ENCODE assay signal across 8 mouse cellular contexts in the genomic region with DNA sequence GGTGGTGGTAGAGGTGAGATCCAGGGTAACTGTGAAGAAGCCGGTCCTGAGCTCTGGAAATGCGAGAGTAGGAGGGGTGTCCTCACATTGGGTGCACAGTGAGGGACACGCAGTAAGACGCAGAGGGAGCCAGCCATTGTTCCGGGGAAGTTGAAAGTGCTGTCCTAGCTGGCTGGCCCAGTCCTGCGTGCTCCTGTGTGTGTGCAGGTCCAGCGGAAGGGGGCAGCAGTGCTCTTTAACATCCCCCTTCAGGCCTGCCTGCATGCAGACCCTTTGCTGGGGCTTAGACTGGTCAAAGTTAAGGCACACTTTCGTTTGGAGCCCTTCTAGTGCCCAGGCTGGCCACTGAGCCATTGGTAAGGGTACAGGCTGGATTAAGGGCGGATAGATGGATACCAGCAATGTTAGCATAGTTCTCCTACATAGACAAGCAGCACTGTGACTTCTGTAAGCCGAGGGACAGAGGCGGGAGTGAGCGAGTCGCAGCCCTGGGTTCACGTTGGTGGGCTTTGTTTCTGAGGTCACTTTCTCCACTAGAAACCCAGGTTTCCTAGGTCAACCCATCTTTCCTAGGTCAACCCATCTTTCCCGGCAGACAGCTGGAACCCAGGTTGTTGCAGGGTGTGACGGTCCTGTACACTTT. TPM values are rescaled to one million over a fixed set of nuclear protein-coding genes. Genes with fewer than 3 reads are reported as not detected.
DNase-seq lines count a peak whose midpoint lies in the region; ATAC-seq lines count a peak whose summit lies in the region.

No protein-coding gene starts in this region.

- WGBS in forebrain, embryonic 11.5 days: 31% methylated on average over 16 of the region's 16 CpGs
- WGBS in hindbrain, embryonic 13.5 days: 37% methylated on average over 16 of the region's 16 CpGs
- 36% methylated on average over 16 of the region's 16 CpGs for WGBS in midbrain, embryonic 10.5 days

- no peaks in the 10 kb centered on the region for H3K9me3 ChIP-seq in forebrain, embryonic 11.5 days (ENCODE audit: control insufficient read depth, low read length)
- no peaks in the 10 kb centered on the region for H3K9me3 ChIP-seq in hindbrain, embryonic 13.5 days
- no peaks in the 10 kb centered on the region for H3K9me3 ChIP-seq in midbrain, embryonic 10.5 days (replicated peaks)

- DNase-seq in gastrocnemius, postnatal 10 days: peak; percentile 42
- no peak for DNase-seq in gastrocnemius, adult 18-20 months (ENCODE audit: low spot score)
- DNase-seq in adrenal gland, postnatal 10 days: peak; percentile 70
- peak; percentile 88 for DNase-seq in forebrain, embryonic 11.5 days (ENCODE audit: low spot score)
- DNase-seq in left cerebral cortex, postnatal 4 days: peak; percentile 68
- peak; percentile 78 for DNase-seq in midbrain, embryonic 10.5 days (ENCODE audit: low spot score)
- DNase-seq in urinary bladder, postnatal 14 days (ENCODE audit: low spot score): peak; percentile 60

- H3K4me1 ChIP-seq in forebrain, embryonic 11.5 days (replicated peaks; ENCODE audit: control insufficient read depth, insufficient read depth, low read length): peaks cover 23% of the 10 kb centered on the region
- peaks cover 69% of the 10 kb centered on the region for H3K4me1 ChIP-seq in hindbrain, embryonic 13.5 days (replicated peaks)
- peaks cover 72% of the 10 kb centered on the region for H3K4me1 ChIP-seq in midbrain, embryonic 10.5 days

- no peaks in the 10 kb centered on the region for H3K27me3 ChIP-seq in forebrain, embryonic 11.5 days (ENCODE audit: control insufficient read depth, insufficient read depth, low read length)
- no peaks in the 10 kb centered on the region for H3K27me3 ChIP-seq in hindbrain, embryonic 13.5 days
- H3K27me3 ChIP-seq in midbrain, embryonic 10.5 days (ENCODE audit: low read depth, poor library complexity, severe bottlenecking): peaks cover 4% of the 10 kb centered on the region; the same call in 1 of the 2 replicates

- H3K4me2 ChIP-seq in forebrain, embryonic 11.5 days (ENCODE audit: low read depth, low read length, severe bottlenecking): peak overlapping the region; percentile 94
- peak overlapping the region; percentile 100 for H3K4me2 ChIP-seq in hindbrain, embryonic 13.5 days

- peak; percentile 27 for ATAC-seq in forebrain, embryonic 11.5 days (replicated peaks; ENCODE audit: low FRiP score)
- no peak for ATAC-seq in hindbrain, embryonic 13.5 days (ENCODE audit: low FRiP score)

- intact Hi-C loops in left cerebral cortex, postnatal 4 days (cut with DNase I): loop anchor here (10.0 kb wide), 3 partner anchors 282 to 822 kb away; no protein-coding TSS in a partner anchor

- no peak overlapping the region for H3K27ac ChIP-seq in forebrain, embryonic 11.5 days (ENCODE audit: low read depth, low read length)
- no peak overlapping the region for H3K27ac ChIP-seq in hindbrain, embryonic 13.5 days
- H3K27ac ChIP-seq in midbrain, embryonic 10.5 days (replicated peaks): peak overlapping the region; percentile 70

- peak overlapping the region; percentile 92 for H3K4me3 ChIP-seq in forebrain, embryonic 11.5 days (ENCODE audit: low read depth, low read length)
- peak overlapping the region; percentile 88 for H3K4me3 ChIP-seq in hindbrain, embryonic 13.5 days
- peak overlapping the region; percentile 95 for H3K4me3 ChIP-seq in midbrain, embryonic 10.5 days

- H3K9ac ChIP-seq in forebrain, embryonic 11.5 days (ENCODE audit: low read length): peak overlapping the region; percentile 50
- peak overlapping the region; percentile 66 for H3K9ac ChIP-seq in hindbrain, embryonic 13.5 days

- no peaks in the 10 kb centered on the region for H3K36me3 ChIP-seq in forebrain, embryonic 11.5 days (ENCODE audit: control insufficient read depth, insufficient read depth, low read length)
- H3K36me3 ChIP-seq in hindbrain, embryonic 13.5 days: peaks cover 8% of the 10 kb centered on the region
- peaks cover 32% of the 10 kb centered on the region for H3K36me3 ChIP-seq in midbrain, embryonic 10.5 days

RNA-seq across cellular contexts. Expression of a gene that starts 3.6 kb away (rescaled TPM):
- total RNA-seq in gastrocnemius, postnatal 10 days (2021): 10 to 100 TPM; 12.5 to 14.1 TPM
- 10 to 100 TPM; 10.4 to 11.5 TPM for total RNA-seq in gastrocnemius, adult 18-20 months (2021)
- total RNA-seq in adrenal gland, postnatal 10 days (2021): 10 to 100 TPM; 26.8 to 30.0 TPM
- polyA plus RNA-seq in forebrain, embryonic 11.5 days (2014; fragmentation: Nextera tagmentation; extraction: Ambion mirVana): 5.6 and 6.3 TPM in 2 replicates
- polyA plus RNA-seq in hindbrain, embryonic 13.5 days (2015; fragmentation: Nextera tagmentation; extraction: Ambion mirVana): 3.2 and 3.3 TPM in 2 replicates
- total RNA-seq in left cerebral cortex, postnatal 4 days (2021): 10 to 100 TPM; 28.0 to 28.5 TPM
- 2.9 and 3.4 TPM in 2 replicates for polyA plus RNA-seq in midbrain, embryonic 10.5 days (2016; fragmentation: Nextera tagmentation; extraction: Ambion mirVana)
